Comparison of ENCODE assay signal across 8 mouse cellular contexts in genomic region chr5:123381968-123382367, GRCm38 (mm10). TPM values are rescaled to one million over a fixed set of nuclear protein-coding genes. Genes with fewer than 3 reads are reported as not detected.
DNase-seq lines count a peak whose midpoint lies in the region; ATAC-seq and TF ChIP-seq lines count a peak whose summit lies in the region.

No protein-coding gene starts in this region.

- H3K4me1 ChIP-seq in lung, embryonic 14.5 days (ENCODE audit: insufficient read depth), result peaks cover 7% of the 10 kb centered on the region; the same call in 1 of the 2 replicates
- peaks cover 28% of the 10 kb centered on the region for H3K4me1 ChIP-seq in embryonic facial prominence, embryonic 12.5 days
- no peaks in the 10 kb centered on the region for H3K4me1 ChIP-seq in hindbrain, embryonic 16.5 days (ENCODE audit: control insufficient read depth, insufficient read depth, low read depth, low read length)

- H3K4me2 ChIP-seq in lung, embryonic 14.5 days, result peak overlapping the region; percentile 36; the same call in 1 of the 2 replicates
- peak overlapping the region; percentile 19; the same call in 1 of the 2 replicates for H3K4me2 ChIP-seq in embryonic facial prominence, embryonic 12.5 days (replicated peaks)
- no peak overlapping the region for H3K4me2 ChIP-seq in hindbrain, embryonic 16.5 days (ENCODE audit: low read length)

- no peak overlapping the region for H3K27ac ChIP-seq in lung, embryonic 14.5 days (ENCODE audit: low read depth)
- H3K27ac ChIP-seq in embryonic facial prominence, embryonic 12.5 days, result no peak overlapping the region
- no peak overlapping the region for H3K27ac ChIP-seq in hindbrain, embryonic 16.5 days (ENCODE audit: low read depth, low read length)

- WGBS in lung, embryonic 14.5 days, result 9% methylated on average over 20 of the region's 20 CpGs
- 20% methylated on average over 20 of the region's 20 CpGs for WGBS in embryonic facial prominence, embryonic 12.5 days
- 35% methylated on average over 20 of the region's 20 CpGs for WGBS in hindbrain, embryonic 16.5 days

- DNase-seq in lung, embryonic 14.5 days, result peak; percentile 66
- no peak for DNase-seq in lung, postnatal 25 days (ENCODE audit: low spot score)
- DNase-seq in kidney, postnatal 10 days, result peak; percentile 70
- peak; percentile 75 to 81 for DNase-seq in natural killer cell, adult 2 months (ENCODE audit: low spot score in 2 of 2)
- no peak for DNase-seq in left cerebral cortex, postnatal 4 days
- DNase-seq in layer of hippocampus, postnatal 10 days (ENCODE audit: low spot score in 2 of 2), result no peak

- no peak overlapping the region for H3K9ac ChIP-seq in lung, embryonic 14.5 days
- no peak overlapping the region for H3K9ac ChIP-seq in embryonic facial prominence, embryonic 12.5 days
- no peak overlapping the region for H3K9ac ChIP-seq in hindbrain, embryonic 16.5 days (ENCODE audit: low read depth, low read length)

- peaks cover 10% of the 10 kb centered on the region for H3K27me3 ChIP-seq in lung, embryonic 14.5 days (ENCODE audit: insufficient read depth, low read length)
- H3K27me3 ChIP-seq in embryonic facial prominence, embryonic 12.5 days, result no peaks in the 10 kb centered on the region
- no peaks in the 10 kb centered on the region for H3K27me3 ChIP-seq in hindbrain, embryonic 16.5 days (replicated peaks; ENCODE audit: control insufficient read depth, insufficient read depth, low read length)

- H3K4me3 ChIP-seq in lung, embryonic 14.5 days (ENCODE audit: low read depth, low read length), result no peak overlapping the region
- H3K4me3 ChIP-seq in embryonic facial prominence, embryonic 12.5 days, result no peak overlapping the region
- H3K4me3 ChIP-seq in hindbrain, embryonic 16.5 days (ENCODE audit: low read length), result no peak overlapping the region

- intact Hi-C loops in left cerebral cortex, postnatal 4 days (cut with DNase I), result no loop called here

- H3K36me3 ChIP-seq in lung, embryonic 14.5 days (ENCODE audit: insufficient read depth), result no peaks in the 10 kb centered on the region
- no peaks in the 10 kb centered on the region for H3K36me3 ChIP-seq in embryonic facial prominence, embryonic 12.5 days
- H3K36me3 ChIP-seq in hindbrain, embryonic 16.5 days (ENCODE audit: control insufficient read depth, insufficient read depth, low read length), result no peaks in the 10 kb centered on the region

- TF ChIP-seq CTCF in lung, embryonic 14.5 days (IDR thresholded peaks at IDR 0.05; ENCODE audit: low read depth), result no peak

- ATAC-seq in lung, embryonic 14.5 days (ENCODE audit: insufficient read depth), result no peak
- ATAC-seq in embryonic facial prominence, embryonic 12.5 days (ENCODE audit: insufficient number of reproducible peaks, insufficient read depth, low FRiP score, low TSS enrichment), result no peak
- ATAC-seq in hindbrain, embryonic 16.5 days, result no peak

- H3K9me3 ChIP-seq in lung, embryonic 14.5 days (ENCODE audit: low read depth, low read length), result no peaks in the 10 kb centered on the region
- H3K9me3 ChIP-seq in embryonic facial prominence, embryonic 12.5 days, result no peaks in the 10 kb centered on the region
- no peaks in the 10 kb centered on the region for H3K9me3 ChIP-seq in hindbrain, embryonic 16.5 days (ENCODE audit: control insufficient read depth, low read length)

RNA-seq across cellular contexts. Expression of gene Mlxip, which starts 12.6 kb away (rescaled TPM):
- 27.3 and 27.7 TPM in 2 replicates for polyA plus RNA-seq in lung, embryonic 14.5 days (2014; fragmentation: Nextera tagmentation; extraction: Ambion mirVana)
- 15.8 and 17.4 TPM in 2 replicates for polyA plus RNA-seq in embryonic facial prominence, embryonic 12.5 days (2016; fragmentation: Nextera tagmentation; extraction: Ambion mirVana)
- total RNA-seq in left cerebral cortex, postnatal 4 days (2021), result 10 to 100 TPM; 29.9 to 30.0 TPM
- total RNA-seq in layer of hippocampus, postnatal 10 days (2021), result 10 to 100 TPM; 22.3 to 22.7 TPM
- 15.2 and 20.7 TPM in 2 replicates for polyA plus RNA-seq in hindbrain, embryonic 16.5 days (2015; fragmentation: Nextera tagmentation; extraction: Ambion mirVana)

RNA-seq across cellular contexts. Expression of gene Bcl7a, which starts 38.3 kb away (rescaled TPM):
- 24.9 and 25.0 TPM in 2 replicates for polyA plus RNA-seq in lung, embryonic 14.5 days (2014; fragmentation: Nextera tagmentation; extraction: Ambion mirVana)
- 41.8 and 44.7 TPM in 2 replicates for polyA plus RNA-seq in embryonic facial prominence, embryonic 12.5 days (2016; fragmentation: Nextera tagmentation; extraction: Ambion mirVana)
- 10 to 100 TPM; 95.1 to 98.4 TPM for total RNA-seq in left cerebral cortex, postnatal 4 days (2021)
- 10 to 100 TPM; 72.7 to 78.5 TPM for total RNA-seq in layer of hippocampus, postnatal 10 days (2021)
- polyA plus RNA-seq in hindbrain, embryonic 16.5 days (2015; fragmentation: Nextera tagmentation; extraction: Ambion mirVana), result 31.1 and 36.7 TPM in 2 replicates

Comparison
In these comparisons a context has a peak if more than half of its experiments do, and no peak if none do; other contexts are left out.
1. DNase-seq: peak in lung, embryonic 14.5 days (single experiment), kidney, postnatal 10 days (single experiment) and natural killer cell, adult 2 months (2 of 2); none in lung, postnatal 25 days (single experiment), left cerebral cortex, postnatal 4 days (single experiment) and layer of hippocampus, postnatal 10 days (0 of 2).